Mouse (Mus musculus) hindbrain, embryonic 10.5 days (tissue): Measurements from ENCODE around the gene Cfap99. TPM values are rescaled to one million over a fixed set of nuclear protein-coding genes. Genes with fewer than 3 reads are reported as not detected.
A peak's percentile ranks its signal among the peaks of the same experiment; 100 is the strongest.

Experiments used
- DNase-seq: peaks from one replicate; pipeline ENCODE4 v3.0.0-alpha.2; 2017; ENCODE audit warnings: low spot score
- H3K27ac ChIP-seq: fragments of 300-500 bp; sonication (generic); 2 replicates; pipeline ENCODE4 v1.5.1; 2016; ENCODE audit warnings: mild to moderate bottlenecking, moderate library complexity
- H3K27me3 ChIP-seq: fragments of 300-500 bp; sonication (generic); 2 replicates; pipeline ENCODE4 v1.6.1; 2016; ENCODE audit warnings: mild to moderate bottlenecking; ENCODE audit not compliant: poor library complexity, insufficient read depth, severe bottlenecking
- H3K36me3 ChIP-seq: fragments of 300-500 bp; sonication (generic); 2 replicates; pipeline ENCODE4 v1.6.1; 2016; ENCODE audit warnings: mild to moderate bottlenecking, moderate library complexity
- H3K4me1 ChIP-seq: fragments of 300-500 bp; sonication (generic); replicated peaks from 2 replicates; pipeline ENCODE4 v1.6.1; 2016; ENCODE audit warnings: mild to moderate bottlenecking
- H3K4me3 ChIP-seq: fragments of 300-500 bp; sonication (generic); 2 replicates; pipeline ENCODE4 v1.5.1; 2016; ENCODE audit warnings: mild to moderate bottlenecking, moderate library complexity
- H3K9me3 ChIP-seq: fragments of 300-500 bp; sonication (generic); 2 replicates; pipeline ENCODE4 v1.6.1; 2016; ENCODE audit warnings: mild to moderate bottlenecking, moderate library complexity
- WGBS: fragments of 180-500 bp; shearing (Covaris S2); methylation state at CpG from one replicate; pipeline ENCODE4 v1.1.7; 2016; 5-methylcytosine and 5-hydroxymethylcytosine counted together
- polyA plus RNA-seq: library from polyadenylated mRNA; unstranded; fragments of >200 nt; fragmentation: Nextera tagmentation; extraction: Ambion mirVana; gene quantifications from 2 replicates; pipeline ENCODE4 v1.2.1, GENCODE M21; 2016

The Cfap99 gene
- polyA plus RNA-seq, 1 experiment from 2014 or later, result not detected

DNA sequence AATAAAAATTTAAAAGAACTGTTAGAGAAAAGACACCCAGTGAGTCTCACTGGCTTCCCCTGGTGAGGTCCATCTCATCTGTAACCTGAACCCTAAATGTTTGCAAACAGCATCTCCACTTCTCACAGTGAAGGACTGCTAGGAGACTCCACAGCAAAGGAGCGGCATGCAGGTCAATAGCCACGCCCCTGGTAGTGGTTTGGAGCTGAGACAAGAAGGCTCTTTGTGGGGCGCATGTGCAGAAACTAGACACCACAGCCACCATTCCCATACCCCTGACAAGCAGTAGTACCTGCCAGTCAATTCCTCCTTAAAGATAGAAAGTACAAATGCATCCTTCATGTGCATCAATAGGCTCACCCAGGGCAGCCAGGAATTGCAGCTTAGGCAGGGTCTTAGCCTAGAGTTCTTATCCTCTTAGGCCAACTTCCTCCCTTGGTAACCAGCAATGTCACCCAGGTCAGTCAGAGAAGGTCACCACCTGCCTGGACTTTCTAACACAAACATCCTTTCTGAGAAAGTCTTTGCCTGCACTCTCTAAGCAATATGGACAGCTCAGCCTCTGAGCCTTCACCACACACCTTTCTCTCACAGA lies 4.1 kb upstream of the Cfap99 start:
- H3K9me3 ChIP-seq, result no peaks in the 10 kb centered on the region

GRCm38 (mm10) chr5:34285285-34285684 lies 3.1 kb upstream of the Cfap99 start:
- H3K27ac ChIP-seq, result no peak overlapping the region
- H3K4me3 ChIP-seq, result no peak overlapping the region
- WGBS, result 87% methylated on average over 2 of the region's 2 CpGs
- peaks cover 78% of the 10 kb centered on the region for H3K27me3 ChIP-seq
- no peak for DNase-seq
- no peaks in the 10 kb centered on the region for H3K9me3 ChIP-seq
- H3K4me1 ChIP-seq, result peaks cover 43% of the 10 kb centered on the region
- H3K36me3 ChIP-seq, result no peaks in the 10 kb centered on the region

More for the DNA sequence above, 4.1 kb upstream of the Cfap99 start:
- WGBS, result 52% methylated on average over 3 of the region's 3 CpGs
- DNase-seq, result no peak
- peaks cover 43% of the 10 kb centered on the region for H3K4me1 ChIP-seq
- peaks cover 68% of the 10 kb centered on the region for H3K27me3 ChIP-seq
- H3K36me3 ChIP-seq, result no peaks in the 10 kb centered on the region
- H3K27ac ChIP-seq, result no peak overlapping the region
- no peak overlapping the region for H3K4me3 ChIP-seq

- Histone ChIP-seq H3K4me3 (peak overlapping the region; percentile 75), H3K36me3 (no peaks in the 10 kb centered on the region), H3K4me1 (peaks cover 43% of the 10 kb centered on the region), H3K9me3 (no peaks in the 10 kb centered on the region), H3K27ac (no peak overlapping the region), H3K27me3 (peaks cover 91% of the 10 kb centered on the region)
- WGBS, result under 1% methylated on average over 11 of the region's 11 CpGs
- DNase-seq, result no peak
Measured at GRCm38 (mm10) chr5:34286516-34286915, 1.9 kb upstream of the Cfap99 start.

DNA sequence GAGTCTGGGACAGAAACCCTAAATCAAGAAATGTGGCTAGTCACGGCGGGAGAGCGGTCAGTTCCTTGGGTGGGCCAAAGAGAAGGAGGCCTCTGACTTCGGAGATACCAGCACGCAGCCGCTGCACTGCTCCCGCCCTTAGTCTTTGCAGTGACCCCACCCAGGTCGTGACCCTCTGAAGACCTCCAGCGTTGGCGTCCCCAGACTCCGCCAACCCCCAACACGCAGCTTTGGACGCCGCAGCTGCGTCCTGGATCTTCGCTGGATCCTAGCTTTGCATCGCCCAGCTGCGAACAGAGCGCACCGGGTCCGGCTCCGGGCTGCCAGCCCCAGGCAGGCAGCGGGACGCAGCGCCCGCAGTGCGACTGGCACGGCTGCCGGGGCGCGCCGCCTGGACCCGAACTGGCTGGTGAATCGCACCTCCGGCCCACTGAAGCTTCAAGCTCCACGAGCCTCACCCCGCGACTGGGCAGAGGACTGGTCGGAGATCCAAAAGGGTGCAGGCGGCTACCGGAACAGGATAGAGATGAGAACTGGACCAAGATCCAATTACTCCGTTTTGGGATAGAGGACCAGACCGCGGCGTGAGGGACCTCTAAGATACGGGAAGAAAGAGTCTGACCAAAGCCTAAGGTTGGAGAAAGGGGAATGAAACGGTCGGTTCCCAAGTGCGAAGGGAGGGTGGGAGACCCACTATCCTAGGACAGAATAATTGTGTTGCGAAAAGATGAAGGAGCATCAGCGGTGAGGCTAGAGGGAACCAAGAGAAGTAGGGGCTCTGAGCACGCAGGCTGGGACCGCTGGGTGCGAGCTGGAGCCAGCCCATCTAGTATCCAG lies 1.2 kb upstream of the Cfap99 start:
- H3K36me3 ChIP-seq, result no peaks in the 10 kb centered on the region
- peak overlapping the region; percentile 75 for H3K4me3 ChIP-seq
- H3K27me3 ChIP-seq, result peaks cover 90% of the 10 kb centered on the region
- DNase-seq, result peak; percentile 53
- peaks cover 42% of the 10 kb centered on the region for H3K4me1 ChIP-seq
- under 1% methylated on average over 54 of the region's 54 CpGs for WGBS
- no peak overlapping the region for H3K27ac ChIP-seq
- H3K9me3 ChIP-seq, result no peaks in the 10 kb centered on the region

- H3K27ac ChIP-seq, result peak overlapping the region; percentile 72
- peaks cover 88% of the 10 kb centered on the region for H3K27me3 ChIP-seq
- no peaks in the 10 kb centered on the region for H3K36me3 ChIP-seq
- H3K9me3 ChIP-seq, result no peaks in the 10 kb centered on the region
- 1% methylated on average over 18 of the region's 18 CpGs for WGBS
- DNase-seq, result no peak
- H3K4me3 ChIP-seq, result peak overlapping the region; percentile 75
- H3K4me1 ChIP-seq, result peaks cover 37% of the 10 kb centered on the region
Measured at GRCm38 (mm10) chr5:34287838-34288145, 608 bp upstream of the Cfap99 start.

- Histone ChIP-seq H3K27me3 (peaks cover 77% of the 10 kb centered on the region), H3K27ac (no peak overlapping the region), H3K4me3 (no peak overlapping the region), H3K9me3 (no peaks in the 10 kb centered on the region), H3K4me1 (peaks cover 32% of the 10 kb centered on the region), H3K36me3 (no peaks in the 10 kb centered on the region)
- WGBS, result 52% methylated on average over 2 of the region's 2 CpGs
- DNase-seq, result no peak
Measured at GRCm38 (mm10) chr5:34289286-34289685, 886 bp downstream of the Cfap99 start.

DNA sequence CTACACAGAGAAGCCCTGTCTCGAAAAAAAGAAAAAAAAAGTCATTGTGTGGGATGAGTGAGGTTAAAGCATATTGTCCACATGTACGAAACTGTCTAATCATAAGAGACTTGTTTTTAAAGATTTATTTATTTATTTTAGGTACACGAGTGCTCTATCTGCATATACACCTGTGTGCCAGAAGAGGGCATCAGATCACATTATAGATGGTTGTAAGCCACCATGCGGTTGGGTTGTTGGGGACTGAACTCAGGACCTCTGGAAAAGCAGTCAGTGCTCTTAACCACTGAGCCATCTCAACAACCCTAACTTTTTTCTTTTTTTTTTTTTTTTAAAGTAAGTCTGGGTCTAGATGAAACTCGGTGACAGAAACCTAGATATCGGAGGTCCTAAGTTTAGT lies 5.0 kb downstream of the Cfap99 start:
- Histone ChIP-seq H3K9me3 (no peaks in the 10 kb centered on the region), H3K36me3 (no peaks in the 10 kb centered on the region), H3K4me1 (peaks cover 16% of the 10 kb centered on the region), H3K27me3 (peaks cover 36% of the 10 kb centered on the region), H3K4me3 (no peak overlapping the region), H3K27ac (no peak overlapping the region)
- no peak for DNase-seq
- WGBS, result 77% methylated on average over 6 of the region's 6 CpGs

DNA sequence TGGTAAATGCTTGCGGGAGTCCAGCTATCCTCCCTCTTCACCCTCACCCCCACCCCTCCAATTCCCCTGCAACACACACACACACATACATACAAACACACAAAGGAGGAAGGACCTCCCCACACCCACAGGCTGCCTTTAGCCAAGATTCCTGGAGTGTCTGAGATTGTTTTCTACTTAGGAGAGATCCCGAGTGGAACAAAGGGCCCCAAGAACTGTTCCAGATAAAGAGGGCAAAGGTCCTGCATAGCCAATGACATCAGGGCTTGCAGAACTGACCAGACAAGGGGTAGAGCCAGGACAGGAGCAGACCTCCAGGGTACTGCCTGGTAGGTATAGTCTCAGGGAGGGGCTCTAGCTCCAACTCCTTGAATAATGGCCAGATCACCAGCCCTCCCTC lies 6.3 kb downstream of the Cfap99 start:
- DNase-seq, result no peak
- WGBS, result 43% methylated on average over 2 of the region's 2 CpGs
- H3K4me3 ChIP-seq, result no peak overlapping the region

GRCm38 (mm10) chr5:34295141-34295540 lies 6.7 kb downstream of the Cfap99 start:
- WGBS, result 92% methylated on average over 2 of the region's 2 CpGs
- no peak overlapping the region for H3K4me3 ChIP-seq
- peaks cover 18% of the 10 kb centered on the region for H3K27me3 ChIP-seq
- DNase-seq, result no peak
- H3K4me1 ChIP-seq, result peaks cover 8% of the 10 kb centered on the region
- no peak overlapping the region for H3K27ac ChIP-seq
- H3K36me3 ChIP-seq, result no peaks in the 10 kb centered on the region
- no peaks in the 10 kb centered on the region for H3K9me3 ChIP-seq

More for the DNA sequence above, 6.3 kb downstream of the Cfap99 start:
- H3K27ac ChIP-seq, result no peak overlapping the region
- H3K36me3 ChIP-seq, result no peaks in the 10 kb centered on the region
- peaks cover 23% of the 10 kb centered on the region for H3K27me3 ChIP-seq
- no peaks in the 10 kb centered on the region for H3K9me3 ChIP-seq
- H3K4me1 ChIP-seq, result peaks cover 8% of the 10 kb centered on the region

- no peak overlapping the region for H3K27ac ChIP-seq
Measured at GRCm38 (mm10) chr5:34298061-34298460, 9.7 kb downstream of the Cfap99 start.

DNA sequence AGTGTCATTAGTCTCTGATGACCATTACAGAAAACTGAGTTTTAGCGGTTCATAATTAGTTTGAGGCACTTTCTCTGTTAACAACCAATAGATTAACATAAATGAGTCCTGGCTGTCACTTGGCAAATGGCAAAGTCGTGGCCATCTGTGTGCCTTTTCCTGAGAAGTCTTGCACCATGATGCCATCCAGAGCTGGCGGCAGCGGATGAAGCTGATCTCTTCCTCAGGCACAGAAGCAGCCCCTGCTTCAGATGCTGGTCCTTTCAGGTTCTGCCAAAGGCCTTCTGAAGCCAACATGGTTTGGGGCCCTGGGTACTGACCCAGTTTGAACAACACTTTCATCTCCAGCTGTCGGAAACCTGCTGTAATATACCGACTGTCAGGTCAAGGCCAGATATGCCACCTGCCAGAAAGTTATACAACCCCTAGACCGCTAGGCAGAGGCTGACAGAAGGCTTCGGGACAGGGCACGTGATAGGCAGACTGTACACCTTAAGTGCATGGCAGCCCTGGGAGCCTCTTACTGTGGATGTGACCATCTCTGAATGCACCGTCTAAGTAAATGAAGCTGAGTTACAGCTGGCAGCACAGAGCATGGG lies 10.6 kb downstream of the Cfap99 start:
- no peaks in the 10 kb centered on the region for H3K9me3 ChIP-seq
- no peak overlapping the region for H3K27ac ChIP-seq
- 87% methylated on average over 10 of the region's 10 CpGs for WGBS
- peaks cover 8% of the 10 kb centered on the region for H3K4me1 ChIP-seq
- H3K36me3 ChIP-seq, result no peaks in the 10 kb centered on the region
- H3K27me3 ChIP-seq, result no peaks in the 10 kb centered on the region
- no peak overlapping the region for H3K4me3 ChIP-seq
- DNase-seq, result no peak

More at GRCm38 (mm10) chr5:34298061-34298460, 9.7 kb downstream of the Cfap99 start:
- Histone ChIP-seq H3K36me3 (no peaks in the 10 kb centered on the region), H3K9me3 (no peaks in the 10 kb centered on the region), H3K4me3 (no peak overlapping the region), H3K4me1 (peaks cover 8% of the 10 kb centered on the region), H3K27me3 (no peaks in the 10 kb centered on the region)
- DNase-seq, result no peak
- WGBS, result 54% methylated on average over 4 of the region's 4 CpGs

DNA sequence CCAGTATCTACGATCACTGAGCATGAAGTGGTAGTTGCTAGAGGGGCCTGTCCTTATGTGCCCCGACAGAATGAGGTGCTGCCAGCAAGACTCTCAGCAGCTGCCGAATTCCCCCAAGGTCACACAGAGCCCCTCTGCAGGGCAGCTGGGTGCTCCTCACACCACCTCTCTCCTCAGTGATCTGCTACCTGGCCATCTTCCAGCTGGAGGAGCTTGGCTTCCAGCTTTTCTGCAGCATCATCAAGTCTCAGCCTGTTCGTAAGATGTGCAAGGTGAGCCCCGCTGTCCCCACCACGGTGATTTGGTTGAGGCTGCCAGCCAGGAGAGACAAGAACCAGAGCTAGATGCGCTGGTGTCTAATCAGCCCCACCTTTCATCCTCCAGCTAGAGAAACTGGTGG lies 14.0 kb downstream of the Cfap99 start:
- 87% methylated on average over 7 of the region's 7 CpGs for WGBS
- Histone ChIP-seq H3K27me3 (no peaks in the 10 kb centered on the region), H3K4me3 (no peak overlapping the region), H3K4me1 (no peaks in the 10 kb centered on the region), H3K9me3 (no peaks in the 10 kb centered on the region), H3K27ac (no peak overlapping the region), H3K36me3 (no peaks in the 10 kb centered on the region)
- DNase-seq, result no peak

DNA sequence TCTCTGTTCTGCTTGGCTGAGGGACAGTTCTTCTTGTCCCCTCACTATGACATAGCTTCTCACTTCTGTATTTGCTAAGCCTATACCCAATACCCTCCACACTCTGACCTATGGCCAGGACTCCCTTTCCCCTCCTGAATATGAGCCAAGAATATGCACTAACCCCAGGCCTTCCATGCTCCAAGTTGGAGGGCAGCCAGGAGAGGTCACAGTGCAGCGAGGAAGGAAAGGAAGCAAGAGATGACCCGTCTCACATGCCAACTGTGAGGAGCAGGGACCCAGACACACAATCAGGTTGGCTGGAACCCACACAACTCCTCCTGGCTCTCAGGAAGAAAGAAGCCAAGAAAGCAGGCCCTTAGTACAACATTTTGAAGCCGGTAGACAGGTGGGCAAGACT lies 20.6 kb downstream of the Cfap99 start:
- WGBS, result 81% methylated on average over 3 of the region's 3 CpGs
- Histone ChIP-seq H3K9me3 (no peaks in the 10 kb centered on the region), H3K27me3 (no peaks in the 10 kb centered on the region), H3K4me1 (no peaks in the 10 kb centered on the region), H3K27ac (no peak overlapping the region), H3K4me3 (no peak overlapping the region), H3K36me3 (no peaks in the 10 kb centered on the region)
- DNase-seq, result no peak
